ENCODE assay signal across 10 mouse cellular contexts in the genomic region with DNA sequence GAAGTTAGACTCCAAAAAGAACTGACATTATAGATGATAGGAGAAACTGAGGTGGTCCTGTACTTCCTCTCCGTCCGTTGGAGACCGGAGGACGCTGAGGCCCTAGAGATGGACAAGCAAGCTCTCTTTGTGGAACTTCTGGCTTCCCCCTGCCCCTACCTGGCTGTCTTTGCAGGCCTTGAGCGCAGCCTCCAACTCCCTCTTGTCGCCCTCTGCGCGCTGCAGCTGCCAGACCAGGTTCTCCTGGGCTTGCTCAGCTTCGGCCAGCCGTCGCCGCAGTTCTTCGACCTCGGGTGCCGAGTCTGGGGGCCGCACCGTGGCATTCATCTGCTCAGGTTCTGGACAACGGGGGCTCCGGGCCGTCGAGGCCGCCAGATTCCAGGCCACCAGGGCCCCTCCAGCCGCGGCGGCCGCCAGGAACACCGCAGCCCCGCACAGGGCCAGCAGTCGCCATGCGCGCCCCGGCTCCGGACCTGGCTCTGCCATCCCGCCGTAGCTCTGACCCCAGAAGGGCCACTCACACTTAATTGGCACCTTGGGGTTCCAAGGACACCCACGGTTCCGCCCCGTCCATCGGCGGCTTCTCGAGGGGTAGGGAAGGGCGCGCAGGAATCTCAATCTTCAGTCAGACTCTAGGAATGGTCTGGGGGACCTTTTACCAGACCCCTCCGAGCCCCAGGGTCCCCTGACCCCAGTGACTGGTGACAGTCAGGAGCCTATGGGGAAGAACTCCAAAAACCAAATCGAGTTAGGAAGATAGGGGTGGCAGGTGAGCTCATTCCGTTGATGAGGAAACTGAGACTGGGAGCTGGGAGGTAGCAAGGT. TPM values are rescaled to one million over a fixed set of nuclear protein-coding genes. Genes with fewer than 3 reads are reported as not detected.
DNase-seq lines count a peak whose midpoint lies in the region; ATAC-seq and TF ChIP-seq lines count a peak whose summit lies in the region.
"Had no signal": no experiment of that assay in that cellular context is flagged by ENCODE, and none has a peak within 500 bp of the region (broad histone marks: within the 10 kb centered on the region; RNA-seq: fewer than 3 reads in every experiment).

Gene Ccdc194 (minus strand): TSS at position 486 of the 825 bp plus-strand sequence.

- intact Hi-C loops in heart, adult 2 months (cut with DNase I) = no loop called here
- intact Hi-C loops in heart, postnatal 10 days (cut with DNase I) = no loop called here

- H3K27me3 ChIP-seq in heart, adult 2 months (ENCODE audit: control insufficient read depth, insufficient read depth, low read length) = no peaks in the 10 kb centered on the region
- peaks cover 70% of the 10 kb centered on the region for H3K27me3 ChIP-seq in E14TG2a.4 (ENCODE audit: insufficient read depth, low read length)
- H3K27me3 ChIP-seq in hindbrain, embryonic 11.5 days (ENCODE audit: control insufficient read depth, insufficient read depth, low read length) = peaks cover 27% of the 10 kb centered on the region
- peaks cover 35% of the 10 kb centered on the region for H3K27me3 ChIP-seq in liver, embryonic 15.5 days

- H3K9me3 ChIP-seq in E14TG2a.4 (ENCODE audit: low read length) = no peaks in the 10 kb centered on the region
- H3K9me3 ChIP-seq in hindbrain, embryonic 11.5 days (ENCODE audit: control insufficient read depth, low read length) = no peaks in the 10 kb centered on the region
- H3K9me3 ChIP-seq in liver, embryonic 15.5 days (replicated peaks) = no peaks in the 10 kb centered on the region

- H3K4me3 ChIP-seq in heart, adult 2 months = no peak within 1 kb of the TSS
- peak within 1 kb of the TSS; percentile 68 for H3K4me3 ChIP-seq in E14TG2a.4 (replicated peaks; ENCODE audit: low read length)
- H3K4me3 ChIP-seq in hindbrain, embryonic 11.5 days (ENCODE audit: low read depth, low read length) = 0 out of 2 replicates have a peak within 1 kb of the TSS, but pooled peaks have one; percentile 6
- no peak within 1 kb of the TSS for H3K4me3 ChIP-seq in liver, embryonic 15.5 days (replicated peaks)

- peak within 1 kb of the TSS; percentile 59 for H3K27ac ChIP-seq in heart, adult 2 months
- no peak within 1 kb of the TSS for H3K27ac ChIP-seq in hindbrain, embryonic 11.5 days (ENCODE audit: low read depth, low read length)
- H3K27ac ChIP-seq in liver, embryonic 15.5 days (replicated peaks) = peak within 1 kb of the TSS; percentile 33; the same call in 1 of the 2 replicates

- TF ChIP-seq CTCF in heart, adult 2 months (IDR thresholded peaks at IDR 0.05) = no peak
- no peak for TF ChIP-seq CTCF in E14TG2a.4 (conservative IDR thresholded peaks at IDR 0.05; ENCODE audit: low read length)

- 54% methylated on average over 46 of the region's 46 CpGs for WGBS in heart, adult 2 months
- WGBS in hindbrain, embryonic 11.5 days = 7% methylated on average over 46 of the region's 46 CpGs
- 39% methylated on average over 46 of the region's 46 CpGs for WGBS in liver, embryonic 15.5 days (ENCODE audit: insufficient replicate concordance)

- H3K36me3 ChIP-seq in heart, adult 2 months (ENCODE audit: control insufficient read depth, insufficient read depth, low read length) = no peaks in the 10 kb centered on the region
- H3K36me3 ChIP-seq in E14TG2a.4 (ENCODE audit: insufficient read depth, low read length) = no peaks in the 10 kb centered on the region
- no peaks in the 10 kb centered on the region for H3K36me3 ChIP-seq in hindbrain, embryonic 11.5 days (ENCODE audit: control insufficient read depth, insufficient read depth, low read length)
- H3K36me3 ChIP-seq in liver, embryonic 15.5 days (replicated peaks) = no peaks in the 10 kb centered on the region

- ATAC-seq in hindbrain, embryonic 11.5 days (ENCODE audit: low FRiP score) = no peak
- no peak for ATAC-seq in liver, embryonic 15.5 days (ENCODE audit: insufficient read depth)

- peak within 1 kb of the TSS; percentile 18; the same call in 1 of the 2 replicates for H3K4me2 ChIP-seq in hindbrain, embryonic 11.5 days (replicated peaks; ENCODE audit: low read depth, low read length)
- H3K4me2 ChIP-seq in liver, embryonic 15.5 days = no peak within 1 kb of the TSS

- TF ChIP-seq EP300 in heart, adult 2 months (IDR thresholded peaks at IDR 0.05; ENCODE audit: insufficient read depth, low read depth, low read length) = no peak

- DNase-seq in heart, adult 2 months = no peak
- no peak for DNase-seq in heart, postnatal 10 days
- DNase-seq in hindbrain, embryonic 11.5 days (ENCODE audit: low spot score) = peak; percentile 43
- DNase-seq in right cerebral cortex, postnatal 4 days = no peak
- no peak for DNase-seq in cerebellum, postnatal 10 days
- no peak for DNase-seq in ovary, adult 18-20 months (ENCODE audit: low spot score)
- DNase-seq: kidney, adult 8-10 months; right cerebral cortex, postnatal 25 days had no signal

- H3K4me1 ChIP-seq in heart, adult 2 months (ENCODE audit: control insufficient read depth, insufficient read depth, low read length) = peaks cover 20% of the 10 kb centered on the region
- peaks cover 82% of the 10 kb centered on the region for H3K4me1 ChIP-seq in E14TG2a.4 (replicated peaks; ENCODE audit: low read depth, low read length)
- H3K4me1 ChIP-seq in hindbrain, embryonic 11.5 days (replicated peaks; ENCODE audit: control insufficient read depth, insufficient read depth, low read length) = 0 out of 2 replicates have a peak, but pooled peaks cover 2% of the 10 kb centered on the region
- H3K4me1 ChIP-seq in liver, embryonic 15.5 days (replicated peaks) = peaks cover 12% of the 10 kb centered on the region; the same call in 1 of the 2 replicates

- TF ChIP-seq POLR2A in heart, adult 2 months (IDR thresholded peaks at IDR 0.05; ENCODE audit: insufficient read depth, low read depth, low read length) = no peak

- H3K79me2 ChIP-seq in heart, adult 2 months (replicated peaks; ENCODE audit: control insufficient read depth, insufficient read depth, low read length) = no peaks in the 10 kb centered on the region

- no peak within 1 kb of the TSS for H3K9ac ChIP-seq in heart, adult 2 months (ENCODE audit: low read depth, low read length)
- H3K9ac ChIP-seq in hindbrain, embryonic 11.5 days (ENCODE audit: low read depth, low read length) = peak within 1 kb of the TSS; percentile 2; the same call in 1 of the 2 replicates
- H3K9ac ChIP-seq in liver, embryonic 15.5 days = no peak within 1 kb of the TSS

RNA-seq across cellular contexts. Expression of gene Ccdc194, which starts in this region (rescaled TPM):
- not detected for total RNA-seq in heart, adult 2 months (2021)
- polyA plus RNA-seq in heart, adult 2 months (2012; rRNA removed) = 0.10 and 0.23 TPM in 2 replicates
- under 1 TPM in 1 of 2 experiments, not detected in 1; 0.17 TPM for total RNA-seq in heart, postnatal 10 days (2021)
- 0.51 and 0.71 TPM in 2 replicates for polyA plus RNA-seq in hindbrain, embryonic 11.5 days (2014; fragmentation: Nextera tagmentation; extraction: Ambion mirVana)
- 0.06 and 0.14 TPM in 2 replicates for polyA plus RNA-seq in liver, embryonic 15.5 days (2015; fragmentation: Nextera tagmentation; extraction: Ambion mirVana)

Comparison
In these comparisons a context has a peak if more than half of its experiments do, and no peak if none do; other contexts are left out.
1. Peak in DNase-seq, H3K4me3 ChIP-seq, H3K9ac ChIP-seq and H3K4me2 ChIP-seq in hindbrain, embryonic 11.5 days; RNA of the gene not detected or under 1 TPM.